Mouse (Mus musculus): ENCODE results near the gene Gabarap. TPM values are rescaled to one million over a fixed set of nuclear protein-coding genes. Genes with fewer than 3 reads are reported as not detected.

Gene Gabarap
- polyA plus RNA-seq, 1 experiment from 2014 or later = 489 TPM

- Histone ChIP-seq H3K4me2 (no peak overlapping the region), H3K4me3 (ENCODE audit: low read depth, low read length) (no peak overlapping the region), H3K27ac (ENCODE audit: low read depth, low read length) (no peak overlapping the region), H3K9me3 (replicated peaks; ENCODE audit: control insufficient read depth, low read length) (no peaks in the 10 kb centered on the region), H3K27me3 (ENCODE audit: control insufficient read depth, insufficient read depth, low read length) (no peaks in the 10 kb centered on the region), H3K4me1 (ENCODE audit: control insufficient read depth, insufficient read depth, low read length) (no peaks in the 10 kb centered on the region), H3K9ac (ENCODE audit: low read depth, low read length) (no peak overlapping the region), H3K36me3 (ENCODE audit: control insufficient read depth, insufficient read depth, low read length) (peaks cover 16% of the 10 kb centered on the region; the same call in 1 of the 2 replicates)
- no peak for ATAC-seq (replicated peaks; ENCODE audit: insufficient number of reproducible peaks, low FRiP score, low TSS enrichment)
- WGBS (ENCODE audit: insufficient replicate concordance) = 88% methylated on average over 10 of the region's 10 CpGs
Measured at GRCm38 (mm10) chr11:70039631-70040030, 48.7 kb downstream of the Gabarap start.

- no peak for ATAC-seq (replicated peaks; ENCODE audit: insufficient number of reproducible peaks, low FRiP score, low TSS enrichment)
- Histone ChIP-seq H3K4me3 (ENCODE audit: low read depth, low read length) (no peak overlapping the region), H3K36me3 (ENCODE audit: control insufficient read depth, insufficient read depth, low read length) (peaks cover 16% of the 10 kb centered on the region; the same call in 1 of the 2 replicates), H3K27ac (ENCODE audit: low read depth, low read length) (no peak overlapping the region), H3K4me1 (ENCODE audit: control insufficient read depth, insufficient read depth, low read length) (no peaks in the 10 kb centered on the region), H3K9me3 (replicated peaks; ENCODE audit: control insufficient read depth, low read length) (no peaks in the 10 kb centered on the region), H3K27me3 (ENCODE audit: control insufficient read depth, insufficient read depth, low read length) (no peaks in the 10 kb centered on the region), H3K4me2 (no peak overlapping the region), H3K9ac (ENCODE audit: low read depth, low read length) (no peak overlapping the region)
- WGBS (ENCODE audit: insufficient replicate concordance) = 83% methylated on average over 7 of the region's 7 CpGs
Measured at GRCm38 (mm10) chr11:70040184-70040583, 49.2 kb downstream of the Gabarap start.

GRCm38 (mm10) chr11:70042309-70043085, 51.6 kb downstream of the Gabarap start:
- Histone ChIP-seq H3K9ac (ENCODE audit: low read depth, low read length) (no peak overlapping the region), H3K27me3 (ENCODE audit: control insufficient read depth, insufficient read depth, low read length) (no peaks in the 10 kb centered on the region), H3K36me3 (ENCODE audit: control insufficient read depth, insufficient read depth, low read length) (peaks cover 13% of the 10 kb centered on the region; the same call in 1 of the 2 replicates), H3K27ac (ENCODE audit: low read depth, low read length) (no peak overlapping the region), H3K4me2 (no peak overlapping the region), H3K4me1 (ENCODE audit: control insufficient read depth, insufficient read depth, low read length) (no peaks in the 10 kb centered on the region), H3K9me3 (replicated peaks; ENCODE audit: control insufficient read depth, low read length) (no peaks in the 10 kb centered on the region), H3K4me3 (ENCODE audit: low read depth, low read length) (no peak overlapping the region)
- ATAC-seq (replicated peaks; ENCODE audit: insufficient number of reproducible peaks, low FRiP score, low TSS enrichment) = no peak
- 83% methylated on average over 23 of the region's 23 CpGs for WGBS (ENCODE audit: insufficient replicate concordance)

GRCm38 (mm10) chr11:70043665-70044064, 52.7 kb downstream of the Gabarap start:
- H3K9me3 ChIP-seq (replicated peaks; ENCODE audit: control insufficient read depth, low read length) = no peaks in the 10 kb centered on the region
- no peak overlapping the region for H3K4me3 ChIP-seq (ENCODE audit: low read depth, low read length)
- H3K36me3 ChIP-seq (ENCODE audit: control insufficient read depth, insufficient read depth, low read length) = peaks cover 13% of the 10 kb centered on the region; the same call in 1 of the 2 replicates
- H3K9ac ChIP-seq (ENCODE audit: low read depth, low read length) = no peak overlapping the region
- no peaks in the 10 kb centered on the region for H3K27me3 ChIP-seq (ENCODE audit: control insufficient read depth, insufficient read depth, low read length)
- no peak overlapping the region for H3K27ac ChIP-seq (ENCODE audit: low read depth, low read length)
- 86% methylated on average over 7 of the region's 7 CpGs for WGBS (ENCODE audit: insufficient replicate concordance)
- ATAC-seq (replicated peaks; ENCODE audit: insufficient number of reproducible peaks, low FRiP score, low TSS enrichment) = no peak
- H3K4me1 ChIP-seq (ENCODE audit: control insufficient read depth, insufficient read depth, low read length) = no peaks in the 10 kb centered on the region
- no peak overlapping the region for H3K4me2 ChIP-seq

MicroRNAs encoded within 50 kb of the gene (microRNA counts, 519-probe panel; counts per million panel counts)
- microRNA mmu-miR-324-3p = 32.2 counts per million
- 5,305 counts per million, percentile 57 among the panel's probes with 10 or more counts for microRNA mmu-miR-324-5p

Small RNAs within 50 kb of the gene (microRNA-seq; reads per million reads assigned to microRNA genes)
- not detected for gene Gm44349 (ENCODE audit: borderline number of aligned reads)
- gene Mir324 (ENCODE audit: borderline number of aligned reads) = 4,291 reads per million, percentile 92 among the genes with 10 or more reads in this experiment

Other genes starting within 250 kb of the Gabarap start
- 29.0 and 36.7 TPM in 2 replicates for gene Polr2a, start 232.5 kb upstream of the Gabarap start, polyA plus RNA-seq (2014; fragmentation: Nextera tagmentation; extraction: Ambion mirVana)
- gene Slc35g3, start 229.2 kb upstream of the Gabarap start, polyA plus RNA-seq (2014; fragmentation: Nextera tagmentation; extraction: Ambion mirVana) = 0.10 TPM in 1 of 2 replicates, not detected in the other
- gene Zbtb4, start 225.2 kb upstream of the Gabarap start, polyA plus RNA-seq (2014; fragmentation: Nextera tagmentation; extraction: Ambion mirVana) = 2.1 and 3.1 TPM in 2 replicates
- gene Chrnb1, start 195.2 kb upstream of the Gabarap start, polyA plus RNA-seq (2014; fragmentation: Nextera tagmentation; extraction: Ambion mirVana) = 3.7 and 4.5 TPM in 2 replicates
- 1.5 and 2.5 TPM in 2 replicates for gene Fgf11, start 189.3 kb upstream of the Gabarap start, polyA plus RNA-seq (2014; fragmentation: Nextera tagmentation; extraction: Ambion mirVana)
- gene Tmem102, start 185.5 kb upstream of the Gabarap start, polyA plus RNA-seq (2014; fragmentation: Nextera tagmentation; extraction: Ambion mirVana) = 1.1 and 1.5 TPM in 2 replicates
- gene Gm39566, start 175.8 kb upstream of the Gabarap start, polyA plus RNA-seq (2014; fragmentation: Nextera tagmentation; extraction: Ambion mirVana) = not detected in 2 replicates
- gene Spem2, start 172.7 kb upstream of the Gabarap start, polyA plus RNA-seq (2014; fragmentation: Nextera tagmentation; extraction: Ambion mirVana) = not detected in 2 replicates
- not detected in 2 replicates for gene Spem1, start 169.0 kb upstream of the Gabarap start, polyA plus RNA-seq (2014; fragmentation: Nextera tagmentation; extraction: Ambion mirVana)
- 3.1 and 3.3 TPM in 2 replicates for gene Nlgn2, start 153.4 kb upstream of the Gabarap start, polyA plus RNA-seq (2014; fragmentation: Nextera tagmentation; extraction: Ambion mirVana)
- gene Tmem256, start 152.6 kb upstream of the Gabarap start, polyA plus RNA-seq (2014; fragmentation: Nextera tagmentation; extraction: Ambion mirVana) = 321 and 331 TPM in 2 replicates
- gene Plscr3, start 144.8 kb upstream of the Gabarap start, polyA plus RNA-seq (2014; fragmentation: Nextera tagmentation; extraction: Ambion mirVana) = 65.9 and 75.2 TPM in 2 replicates
- gene Tnk1, start 132.4 kb upstream of the Gabarap start, polyA plus RNA-seq (2014; fragmentation: Nextera tagmentation; extraction: Ambion mirVana) = 0.23 and 0.39 TPM in 2 replicates
- gene Tmem95, start 113.1 kb upstream of the Gabarap start, polyA plus RNA-seq (2014; fragmentation: Nextera tagmentation; extraction: Ambion mirVana) = not detected in 2 replicates
- gene Kctd11, start 109.7 kb upstream of the Gabarap start, polyA plus RNA-seq (2014; fragmentation: Nextera tagmentation; extraction: Ambion mirVana) = 3.3 and 3.8 TPM in 2 replicates
- 7.2 and 8.1 TPM in 2 replicates for gene Acap1, start 95.6 kb upstream of the Gabarap start, polyA plus RNA-seq (2014; fragmentation: Nextera tagmentation; extraction: Ambion mirVana)
- gene 2810408A11Rik, start 90.2 kb upstream of the Gabarap start, polyA plus RNA-seq (2014; fragmentation: Nextera tagmentation; extraction: Ambion mirVana) = 5.3 and 5.8 TPM in 2 replicates
- 9.3 and 10.8 TPM in 2 replicates for gene Neurl4, start 90.1 kb upstream of the Gabarap start, polyA plus RNA-seq (2014; fragmentation: Nextera tagmentation; extraction: Ambion mirVana)
- gene Gps2, start 77.3 kb upstream of the Gabarap start, polyA plus RNA-seq (2014; fragmentation: Nextera tagmentation; extraction: Ambion mirVana) = 53.2 and 62.2 TPM in 2 replicates
- gene Eif5a, start 69.2 kb upstream of the Gabarap start, polyA plus RNA-seq (2014; fragmentation: Nextera tagmentation; extraction: Ambion mirVana) = 1,428 and 1,516 TPM in 2 replicates
- gene Ybx2, start 55.3 kb upstream of the Gabarap start, polyA plus RNA-seq (2014; fragmentation: Nextera tagmentation; extraction: Ambion mirVana) = 1.5 and 4.3 TPM in 2 replicates
- gene Slc2a4, start 43.0 kb upstream of the Gabarap start, polyA plus RNA-seq (2014; fragmentation: Nextera tagmentation; extraction: Ambion mirVana) = 22.0 and 22.8 TPM in 2 replicates
- gene Cldn7, start 26.4 kb upstream of the Gabarap start, polyA plus RNA-seq (2014; fragmentation: Nextera tagmentation; extraction: Ambion mirVana) = 2.4 and 3.0 TPM in 2 replicates
- gene Ctdnep1, start 10.0 kb upstream of the Gabarap start, polyA plus RNA-seq (2014; fragmentation: Nextera tagmentation; extraction: Ambion mirVana) = 20.3 and 22.2 TPM in 2 replicates
- gene Elp5, start 8.6 kb upstream of the Gabarap start, polyA plus RNA-seq (2014; fragmentation: Nextera tagmentation; extraction: Ambion mirVana) = 120 and 130 TPM in 2 replicates
- gene Phf23, start 4.6 kb downstream of the Gabarap start, polyA plus RNA-seq (2014; fragmentation: Nextera tagmentation; extraction: Ambion mirVana) = 27.3 and 29.9 TPM in 2 replicates
- gene Dvl2, start 9.5 kb downstream of the Gabarap start, polyA plus RNA-seq (2014; fragmentation: Nextera tagmentation; extraction: Ambion mirVana) = 18.6 and 18.9 TPM in 2 replicates
- gene Acadvl, start 24.3 kb downstream of the Gabarap start, polyA plus RNA-seq (2014; fragmentation: Nextera tagmentation; extraction: Ambion mirVana) = 94.1 and 111 TPM in 2 replicates
- gene Dlg4, start 25.8 kb downstream of the Gabarap start, polyA plus RNA-seq (2014; fragmentation: Nextera tagmentation; extraction: Ambion mirVana) = 10.2 and 10.4 TPM in 2 replicates
- 0.13 TPM in 1 of 2 replicates, not detected in the other for gene Asgr1, start 62.9 kb downstream of the Gabarap start, polyA plus RNA-seq (2014; fragmentation: Nextera tagmentation; extraction: Ambion mirVana)
- 0.57 TPM in 1 of 2 replicates, not detected in the other for gene Asgr2, start 101.5 kb downstream of the Gabarap start, polyA plus RNA-seq (2014; fragmentation: Nextera tagmentation; extraction: Ambion mirVana)
- 0.17 and 0.29 TPM in 2 replicates for gene Mgl2, start 139.2 kb downstream of the Gabarap start, polyA plus RNA-seq (2014; fragmentation: Nextera tagmentation; extraction: Ambion mirVana)
- gene Clec10a, start 165.1 kb downstream of the Gabarap start, polyA plus RNA-seq (2014; fragmentation: Nextera tagmentation; extraction: Ambion mirVana) = not detected in 2 replicates
- 0.36 and 0.39 TPM in 2 replicates for gene Slc16a11, start 221.6 kb downstream of the Gabarap start, polyA plus RNA-seq (2014; fragmentation: Nextera tagmentation; extraction: Ambion mirVana)
- 7.6 and 7.8 TPM in 2 replicates for gene Slc16a13, start 229.9 kb downstream of the Gabarap start, polyA plus RNA-seq (2014; fragmentation: Nextera tagmentation; extraction: Ambion mirVana)
- 11.9 and 13.0 TPM in 2 replicates for gene Bcl6b, start 238.7 kb downstream of the Gabarap start, polyA plus RNA-seq (2014; fragmentation: Nextera tagmentation; extraction: Ambion mirVana)
- 129 and 132 TPM in 2 replicates for gene 0610010K14Rik, start 246.8 kb downstream of the Gabarap start, polyA plus RNA-seq (2014; fragmentation: Nextera tagmentation; extraction: Ambion mirVana)
- gene Gm21988, start 248.7 kb downstream of the Gabarap start, polyA plus RNA-seq (2014; fragmentation: Nextera tagmentation; extraction: Ambion mirVana) = 7.7 and 9.3 TPM in 2 replicates
- gene Rnasek, start 248.7 kb downstream of the Gabarap start, polyA plus RNA-seq (2014; fragmentation: Nextera tagmentation; extraction: Ambion mirVana) = 170 and 183 TPM in 2 replicates

Data from heart, embryonic 11.5 days (tissue).